Comparison of ENCODE assay signal across 20 mouse cellular contexts in genomic region chr16:64583406-64583805, GRCm38 (mm10). TPM values are rescaled to one million over a fixed set of nuclear protein-coding genes. Genes with fewer than 3 reads are reported as not detected.
A peak's percentile ranks its signal among the peaks of the same experiment; 100 is the strongest.
DNase-seq lines count a peak whose midpoint lies in the region; ATAC-seq and TF ChIP-seq lines count a peak whose summit lies in the region.
"Had no signal": no experiment of that assay in that cellular context is flagged by ENCODE, and none has a peak within 500 bp of the region (broad histone marks: within the 10 kb centered on the region; RNA-seq: fewer than 3 reads in every experiment).

No protein-coding gene starts in this region.

- no peak overlapping the region for H3K4me2 ChIP-seq in lung, embryonic 16.5 days (ENCODE audit: low read depth, low read length)
- H3K4me2 ChIP-seq: embryonic facial prominence, embryonic 13.5 days; forebrain, embryonic 13.5 days; heart, embryonic 15.5 days; neural tube, embryonic 13.5 days had no signal

- TF ChIP-seq EP300 in heart, adult 2 months (IDR thresholded peaks at IDR 0.05; ENCODE audit: insufficient read depth, low read depth, low read length): no peak

- no peak overlapping the region for H3K27ac ChIP-seq in heart, adult 2 months
- no peak overlapping the region for H3K27ac ChIP-seq in lung, embryonic 16.5 days (ENCODE audit: low read length)
- H3K27ac ChIP-seq: embryonic facial prominence, embryonic 13.5 days; forebrain, embryonic 13.5 days; heart, embryonic 15.5 days; macrophage; neural tube, embryonic 13.5 days had no signal

- no peak for TF ChIP-seq CTCF in heart, adult 2 months (IDR thresholded peaks at IDR 0.05)
- TF ChIP-seq CTCF in lung, adult 2 months (IDR thresholded peaks at IDR 0.05; ENCODE audit: insufficient read depth, low read length): no peak

- no peak for TF ChIP-seq POLR2A in heart, adult 2 months (IDR thresholded peaks at IDR 0.05; ENCODE audit: insufficient read depth, low read depth, low read length)
- TF ChIP-seq POLR2A in lung, adult 2 months (IDR thresholded peaks at IDR 0.05; ENCODE audit: borderline replicate concordance, extremely low read depth, low read depth, low read length): no peak

- no peak overlapping the region for H3K4me3 ChIP-seq in heart, adult 2 months
- H3K4me3 ChIP-seq in lung, embryonic 16.5 days (ENCODE audit: low read length): no peak overlapping the region
- H3K4me3 ChIP-seq in lung, adult 2 months (replicated peaks; ENCODE audit: extremely low read depth, low read depth, low read length): no peak overlapping the region
- H3K4me3 ChIP-seq: embryonic facial prominence, embryonic 13.5 days; forebrain, embryonic 13.5 days; heart, embryonic 15.5 days; neural tube, embryonic 13.5 days had no signal

- DNase-seq in heart, postnatal 4 days: peak; percentile 20
- no peak for DNase-seq in heart, adult 2 months
- DNase-seq in lung, adult 2 months: no peak
- DNase-seq in ZHBTc4 (ENCODE audit: low read depth, low spot score): peak; percentile 3
- DNase-seq in lung, postnatal 36 days: peak; percentile 9
- DNase-seq in urinary bladder, postnatal 14 days (ENCODE audit: low spot score): no peak
- DNase-seq: kidney, adult 9 months; right cerebral cortex, postnatal 25 days had no signal

- no peaks in the 10 kb centered on the region for H3K36me3 ChIP-seq in heart, adult 2 months (ENCODE audit: control insufficient read depth, insufficient read depth, low read length)
- no peaks in the 10 kb centered on the region for H3K36me3 ChIP-seq in lung, embryonic 16.5 days (ENCODE audit: control insufficient read depth, insufficient read depth, low read length)
- H3K36me3 ChIP-seq: embryonic facial prominence, embryonic 13.5 days; heart, embryonic 15.5 days; neural tube, embryonic 13.5 days had no signal

- H3K27me3 ChIP-seq in heart, adult 2 months (ENCODE audit: control insufficient read depth, insufficient read depth, low read length): no peaks in the 10 kb centered on the region
- no peaks in the 10 kb centered on the region for H3K27me3 ChIP-seq in lung, embryonic 16.5 days (ENCODE audit: control insufficient read depth, insufficient read depth, low read depth, low read length)
- H3K27me3 ChIP-seq: embryonic facial prominence, embryonic 13.5 days; forebrain, embryonic 13.5 days; heart, embryonic 15.5 days; neural tube, embryonic 13.5 days had no signal

- no peak overlapping the region for H3K9ac ChIP-seq in heart, adult 2 months (ENCODE audit: low read depth, low read length)
- no peak overlapping the region for H3K9ac ChIP-seq in lung, embryonic 16.5 days (ENCODE audit: low read length)
- H3K9ac ChIP-seq: embryonic facial prominence, embryonic 13.5 days; forebrain, embryonic 13.5 days; heart, embryonic 15.5 days; neural tube, embryonic 13.5 days had no signal

- no peaks in the 10 kb centered on the region for H3K79me2 ChIP-seq in heart, adult 2 months (replicated peaks; ENCODE audit: control insufficient read depth, insufficient read depth, low read length)

- no peaks in the 10 kb centered on the region for H3K9me3 ChIP-seq in lung, embryonic 16.5 days (ENCODE audit: control insufficient read depth, low read length)
- H3K9me3 ChIP-seq: embryonic facial prominence, embryonic 13.5 days; forebrain, embryonic 13.5 days; heart, embryonic 15.5 days; neural tube, embryonic 13.5 days had no signal

- H3K4me1 ChIP-seq in heart, adult 2 months (ENCODE audit: control insufficient read depth, insufficient read depth, low read length): no peaks in the 10 kb centered on the region
- peaks cover 9% of the 10 kb centered on the region; the same call in 1 of the 2 replicates for H3K4me1 ChIP-seq in lung, embryonic 16.5 days (replicated peaks; ENCODE audit: control insufficient read depth, insufficient read depth, low read length)
- H3K4me1 ChIP-seq in lung, adult 2 months (ENCODE audit: control insufficient read depth, insufficient read depth, low read length): no peaks in the 10 kb centered on the region; the same call in 1 of the 2 replicates
- H3K4me1 ChIP-seq: embryonic facial prominence, embryonic 13.5 days; forebrain, embryonic 13.5 days; neural tube, embryonic 13.5 days had no signal

- WGBS in heart, adult 2 months: 51% methylated on average over 3 of the region's 3 CpGs
- WGBS in lung, embryonic 16.5 days: 44% methylated on average over 3 of the region's 3 CpGs
- WGBS in lung, adult 2 months: 47% methylated on average over 3 of the region's 3 CpGs

- intact Hi-C loops in heart, adult 2 months (cut with DNase I): no loop called here

- peak; percentile 63; the same call in 1 of the 2 replicates for ATAC-seq in lung, embryonic 16.5 days (ENCODE audit: low read depth)
- ATAC-seq: activated CD4-positive, CD25-positive, alpha-beta regulatory T cell, adult 4 months; CD4-positive, CD25-positive, alpha-beta regulatory T cell, adult 4 months; forebrain, embryonic 13.5 days had no signal

RNA-seq across cellular contexts. Expression of gene Csnka2ip, which starts 18.8 kb away (rescaled TPM):
- total RNA-seq in heart, postnatal 4 days (2021): not detected
- total RNA-seq in heart, adult 2 months (2021): under 1 TPM in 1 of 2 experiments, not detected in 1; 0.13 TPM
- polyA plus RNA-seq in heart, adult 2 months (2012; rRNA removed): 0.04 and 0.06 TPM in 2 replicates
- not detected in 2 replicates for polyA plus RNA-seq in lung, embryonic 16.5 days (2015; fragmentation: Nextera tagmentation; extraction: Ambion mirVana)
- not detected in 2 replicates for polyA plus RNA-seq in lung, adult 2 months (2012; rRNA removed)
- total RNA-seq: common myeloid progenitor, adult 5-6 weeks; granulocyte monocyte progenitor cell, adult 5-6 weeks; liver, adult 2 months had no signal
- polyA plus RNA-seq: activated CD4-positive, CD25-positive, alpha-beta regulatory T cell, adult 4 months; CD4-positive, CD25-positive, alpha-beta regulatory T cell, adult 4 months; embryonic facial prominence, embryonic 13.5 days; forebrain, embryonic 13.5 days; heart, embryonic 15.5 days; liver, adult 2 months; macrophage; neural tube, embryonic 13.5 days; urinary bladder, adult 2 months had no signal

Comparison
In these comparisons a context has a peak if more than half of its experiments do, and no peak if none do; other contexts are left out.
1. DNase-seq: peak in heart, postnatal 4 days (single experiment), ZHBTc4 (single experiment) and lung, postnatal 36 days (single experiment); none in heart, adult 2 months (0 of 2), lung, adult 2 months (single experiment) and urinary bladder, postnatal 14 days (single experiment).